Mouse (Mus musculus): Measurements from ENCODE around the gene Cxcl12. TPM values are rescaled to one million over a fixed set of nuclear protein-coding genes. Genes with fewer than 3 reads are reported as not detected.
A peak's percentile ranks its signal among the peaks of the same experiment; 100 is the strongest.

Cxcl12 gene
- polyA plus RNA-seq, 1 experiment from 2014 or later = 58.6 TPM

DNA sequence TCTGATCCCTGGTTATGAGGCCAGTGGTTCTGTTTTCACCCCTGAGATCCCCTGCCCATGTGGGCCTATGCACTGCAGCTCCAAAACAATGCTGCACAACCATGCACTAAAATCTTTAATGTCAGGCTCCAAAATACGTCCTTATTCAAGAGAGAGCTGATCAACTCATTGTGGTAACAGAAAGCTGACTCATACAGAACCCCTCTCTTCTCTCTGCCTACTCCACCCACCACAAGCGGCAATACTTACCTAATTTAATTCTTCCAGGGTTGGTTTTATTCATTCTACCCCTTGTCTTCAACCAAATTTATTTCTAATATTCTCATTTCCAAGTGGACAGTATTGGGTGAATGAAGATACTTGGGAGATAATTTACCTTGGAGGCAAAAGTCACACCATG lies 38.5 kb downstream of the Cxcl12 start:
- no peak for ATAC-seq (replicated peaks)
- H3K9ac ChIP-seq (replicated peaks) = no peak overlapping the region
- WGBS = 86% methylated on average over 2 of the region's 2 CpGs
- no peak overlapping the region for H3K4me2 ChIP-seq (replicated peaks)
- H3K27ac ChIP-seq (replicated peaks) = no peak overlapping the region
- H3K4me3 ChIP-seq = no peak overlapping the region
- H3K27me3 ChIP-seq = no peaks in the 10 kb centered on the region
- H3K36me3 ChIP-seq = no peaks in the 10 kb centered on the region
- H3K4me1 ChIP-seq = peaks cover 3% of the 10 kb centered on the region; the same call in 1 of the 2 replicates
- no peaks in the 10 kb centered on the region for H3K9me3 ChIP-seq

DNA sequence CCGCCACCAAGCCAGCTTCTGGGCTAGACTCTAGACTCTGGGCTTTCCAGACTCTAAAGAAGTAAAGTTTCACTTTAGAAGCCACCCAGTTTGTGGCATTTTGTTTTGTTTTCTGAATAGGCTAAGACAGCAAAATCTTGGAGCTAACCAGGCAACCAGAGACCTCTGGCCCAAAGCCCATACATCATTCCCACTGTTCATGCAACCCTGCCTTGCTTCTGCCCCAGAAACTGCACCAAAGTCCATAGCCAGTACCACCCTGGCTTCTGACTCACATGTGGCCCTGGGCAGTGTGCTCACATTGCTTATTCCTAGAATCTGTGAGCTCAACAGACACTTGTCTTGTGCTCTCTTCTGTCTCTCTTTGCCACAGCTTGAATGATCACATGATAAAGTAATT lies 39.0 kb downstream of the Cxcl12 start:
- no peak overlapping the region for H3K4me2 ChIP-seq (replicated peaks)
- H3K27ac ChIP-seq (replicated peaks) = no peak overlapping the region
- H3K9me3 ChIP-seq = no peaks in the 10 kb centered on the region
- no peaks in the 10 kb centered on the region for H3K27me3 ChIP-seq
- 90% methylated on average over 1 of the region's 1 CpGs for WGBS
- peaks cover 3% of the 10 kb centered on the region; the same call in 1 of the 2 replicates for H3K4me1 ChIP-seq
- no peaks in the 10 kb centered on the region for H3K36me3 ChIP-seq
- H3K4me3 ChIP-seq = no peak overlapping the region
- no peak for ATAC-seq (replicated peaks)
- H3K9ac ChIP-seq (replicated peaks) = no peak overlapping the region

DNA sequence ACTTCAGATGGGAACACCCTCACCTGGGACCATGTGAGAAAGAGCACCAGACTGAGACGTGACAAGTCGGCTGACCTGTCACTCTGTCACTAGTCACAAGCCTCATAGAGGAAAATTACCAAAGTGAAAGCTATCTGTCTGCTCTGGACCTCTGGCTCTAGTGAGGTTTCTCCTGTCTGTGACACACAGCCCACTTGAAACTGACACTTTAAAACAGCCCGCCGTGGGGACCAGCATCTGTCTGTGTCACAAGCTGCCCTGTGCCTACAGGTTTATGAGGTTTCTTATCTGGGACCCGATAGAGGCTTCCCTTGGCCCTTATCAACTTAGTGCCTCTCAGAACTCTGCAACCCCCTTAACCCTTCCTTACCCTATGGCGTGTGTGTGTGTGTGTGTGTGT lies 41.8 kb downstream of the Cxcl12 start:
- no peak overlapping the region for H3K4me3 ChIP-seq
- H3K27me3 ChIP-seq = no peaks in the 10 kb centered on the region
- no peak overlapping the region for H3K9ac ChIP-seq (replicated peaks)
- H3K9me3 ChIP-seq = no peaks in the 10 kb centered on the region
- WGBS = 81% methylated on average over 6 of the region's 6 CpGs
- ATAC-seq (replicated peaks) = no peak
- H3K36me3 ChIP-seq = no peaks in the 10 kb centered on the region
- no peak overlapping the region for H3K27ac ChIP-seq (replicated peaks)
- H3K4me1 ChIP-seq = peaks cover 3% of the 10 kb centered on the region; the same call in 1 of the 2 replicates
- no peak overlapping the region for H3K4me2 ChIP-seq (replicated peaks)

GRCm38 (mm10) chr6:117210536-117210935 lies 42.2 kb downstream of the Cxcl12 start:
- WGBS = 53% methylated on average over 6 of the region's 6 CpGs
- ATAC-seq (replicated peaks) = peak; percentile 57; the same call in 1 of the 2 replicates
- Histone ChIP-seq H3K9ac (replicated peaks) (no peak overlapping the region), H3K4me3 (no peak overlapping the region), H3K4me1 (peaks cover 3% of the 10 kb centered on the region; the same call in 1 of the 2 replicates), H3K27me3 (no peaks in the 10 kb centered on the region), H3K4me2 (replicated peaks) (no peak overlapping the region), H3K36me3 (no peaks in the 10 kb centered on the region), H3K27ac (replicated peaks) (no peak overlapping the region), H3K9me3 (no peaks in the 10 kb centered on the region)

DNA sequence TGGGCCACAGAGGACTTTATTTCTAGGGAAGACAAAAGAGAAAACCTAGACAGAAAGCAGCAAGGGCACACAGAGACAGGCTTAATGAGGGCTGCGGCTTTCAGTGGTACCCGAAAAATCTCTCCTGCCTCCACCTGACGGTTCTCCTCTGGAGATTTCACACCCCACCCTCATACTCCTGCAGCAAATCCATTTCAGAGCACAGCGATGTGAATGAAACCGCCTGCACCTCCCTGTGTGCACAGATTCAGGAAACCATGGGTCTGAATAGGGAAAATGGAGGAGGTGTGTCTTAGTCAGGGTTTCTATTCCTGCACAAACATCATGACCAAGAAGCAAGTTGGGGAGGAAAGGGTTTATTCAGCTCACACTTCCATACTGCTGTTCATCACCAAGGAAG lies 46.2 kb downstream of the Cxcl12 start:
- H3K9ac ChIP-seq (replicated peaks) = no peak overlapping the region
- H3K27ac ChIP-seq (replicated peaks) = no peak overlapping the region
- peaks cover 3% of the 10 kb centered on the region; the same call in 1 of the 2 replicates for H3K4me1 ChIP-seq
- WGBS = 73% methylated on average over 5 of the region's 5 CpGs
- no peaks in the 10 kb centered on the region for H3K9me3 ChIP-seq
- no peaks in the 10 kb centered on the region for H3K36me3 ChIP-seq
- no peak overlapping the region for H3K4me3 ChIP-seq
- no peaks in the 10 kb centered on the region for H3K27me3 ChIP-seq
- no peak overlapping the region for H3K4me2 ChIP-seq (replicated peaks)
- no peak for ATAC-seq (replicated peaks)

DNA sequence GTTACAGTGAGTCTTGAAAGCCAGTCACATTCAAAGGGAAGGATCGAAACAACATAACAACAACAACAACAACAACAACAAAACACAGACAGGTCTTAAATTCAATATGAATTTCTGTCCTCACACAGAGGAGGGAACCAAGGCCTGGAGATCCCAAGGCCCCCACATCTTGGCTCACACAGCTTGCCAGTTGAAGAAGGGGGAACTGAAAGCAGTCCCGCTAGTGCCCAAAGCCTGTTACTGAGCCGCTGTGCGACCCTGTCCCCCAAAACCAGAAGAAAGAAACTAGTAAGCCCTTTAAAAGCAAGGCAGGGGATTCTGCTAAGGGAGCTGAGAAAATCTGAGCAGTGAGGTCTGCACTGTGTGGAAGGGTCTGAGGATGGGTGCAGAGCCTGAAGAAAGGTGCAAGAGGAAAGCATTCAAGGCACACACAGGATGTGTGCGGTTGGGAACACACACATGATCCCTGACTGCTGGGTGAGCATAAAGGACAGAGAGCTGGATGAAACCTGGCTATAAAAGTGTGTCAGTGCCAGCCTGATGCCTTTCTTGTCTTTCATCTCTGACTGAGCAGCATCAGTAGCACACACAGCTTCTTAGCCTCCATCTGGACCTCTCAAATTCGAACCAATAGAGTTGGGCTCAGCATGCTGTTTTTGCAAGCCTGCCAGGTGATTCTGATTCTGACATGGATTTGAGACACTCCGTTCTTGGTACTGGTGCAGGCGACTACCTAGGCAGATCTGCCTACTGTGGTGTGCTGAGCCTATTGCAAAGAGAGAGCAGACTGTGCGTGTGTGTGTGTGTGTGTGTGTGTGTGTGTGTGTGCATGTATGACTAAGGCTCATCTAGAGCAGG lies 50.3 kb downstream of the Cxcl12 start:
- no peaks in the 10 kb centered on the region for H3K27me3 ChIP-seq
- H3K4me1 ChIP-seq = no peaks in the 10 kb centered on the region
- peak overlapping the region; percentile 37 for H3K27ac ChIP-seq (replicated peaks)
- H3K4me3 ChIP-seq = no peak overlapping the region
- no peak overlapping the region for H3K9ac ChIP-seq (replicated peaks)
- H3K36me3 ChIP-seq = no peaks in the 10 kb centered on the region
- no peaks in the 10 kb centered on the region for H3K9me3 ChIP-seq
- peak; percentile 69 for ATAC-seq (replicated peaks)
- 81% methylated on average over 9 of the region's 9 CpGs for WGBS
- no peak overlapping the region for H3K4me2 ChIP-seq (replicated peaks)

- Histone ChIP-seq H3K36me3 (no peaks in the 10 kb centered on the region), H3K4me1 (no peaks in the 10 kb centered on the region), H3K27ac (replicated peaks) (peak overlapping the region; percentile 37), H3K4me2 (replicated peaks) (no peak overlapping the region), H3K27me3 (no peaks in the 10 kb centered on the region), H3K9ac (replicated peaks) (no peak overlapping the region), H3K4me3 (no peak overlapping the region), H3K9me3 (no peaks in the 10 kb centered on the region)
- ATAC-seq (replicated peaks) = no peak
- WGBS = 68% methylated on average over 3 of the region's 3 CpGs
These were observed 51.0 kb downstream of the Cxcl12 start for GRCm38 (mm10) chr6:117219300-117219680.

DNA sequence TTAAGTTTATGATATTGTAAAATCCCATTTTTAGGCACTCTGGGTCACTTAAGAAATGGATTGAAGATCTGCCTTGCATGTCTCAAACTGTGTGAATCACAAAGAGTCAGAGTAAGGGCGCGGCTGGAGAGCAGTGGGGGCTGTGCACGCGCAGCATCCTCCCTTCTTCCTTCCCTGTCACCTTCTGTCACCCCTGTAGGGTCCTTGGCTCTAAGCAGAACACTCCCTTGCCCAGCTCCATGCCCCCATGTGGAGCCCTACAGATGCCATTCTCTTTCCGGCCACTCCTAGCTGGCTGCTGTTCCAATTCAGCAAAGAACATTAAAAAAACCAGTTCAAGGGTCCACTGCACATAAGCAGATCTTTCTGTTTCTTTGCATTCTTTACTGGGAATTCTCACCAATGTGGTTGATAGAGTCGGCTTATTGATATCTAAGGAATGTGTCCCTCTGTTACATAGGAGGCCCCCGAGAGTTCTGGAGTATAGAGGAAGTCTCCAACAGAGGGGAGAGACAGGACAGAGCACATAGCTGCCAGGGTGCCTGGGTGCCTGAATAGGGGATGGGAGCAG lies 51.7 kb downstream of the Cxcl12 start:
- no peak for ATAC-seq (replicated peaks)
- WGBS = 81% methylated on average over 7 of the region's 7 CpGs
- no peaks in the 10 kb centered on the region for H3K9me3 ChIP-seq
- no peaks in the 10 kb centered on the region for H3K4me1 ChIP-seq
- H3K9ac ChIP-seq (replicated peaks) = no peak overlapping the region
- no peak overlapping the region for H3K27ac ChIP-seq (replicated peaks)
- H3K27me3 ChIP-seq = no peaks in the 10 kb centered on the region
- H3K4me2 ChIP-seq (replicated peaks) = no peak overlapping the region
- H3K4me3 ChIP-seq = no peak overlapping the region
- no peaks in the 10 kb centered on the region for H3K36me3 ChIP-seq

- H3K9me3 ChIP-seq = no peaks in the 10 kb centered on the region
- H3K4me2 ChIP-seq (replicated peaks) = no peak overlapping the region
- H3K4me1 ChIP-seq = no peaks in the 10 kb centered on the region
- H3K36me3 ChIP-seq = no peaks in the 10 kb centered on the region
- H3K27ac ChIP-seq (replicated peaks) = no peak overlapping the region
- WGBS = 77% methylated on average over 11 of the region's 11 CpGs
- no peaks in the 10 kb centered on the region for H3K27me3 ChIP-seq
- H3K9ac ChIP-seq (replicated peaks) = no peak overlapping the region
- ATAC-seq (replicated peaks) = no peak
- no peak overlapping the region for H3K4me3 ChIP-seq
These were observed 52.6 kb downstream of the Cxcl12 start for GRCm38 (mm10) chr6:117220831-117221345.
